Mouse (Mus musculus): ENCODE measurements at regions not wholly inside any gene's neighbourhood (a gene's known extent, or its start where the extent isn't known, plus 50 kb on each side); places are given as distances from the start of the nearest gene placed in this dataset.
A peak's percentile ranks its signal among the peaks of the same experiment; 100 is the strongest.

GRCm38 (mm10) chr2:75306821-75307220 lies 352.2 kb upstream of the Hnrnpa3 start:
- H3K36me3 ChIP-seq, result no peaks in the 10 kb centered on the region
- no peak for ATAC-seq (ENCODE audit: low FRiP score)
- no peaks in the 10 kb centered on the region for H3K9me3 ChIP-seq (replicated peaks)
- H3K4me3 ChIP-seq (replicated peaks), result no peak overlapping the region
- no peaks in the 10 kb centered on the region for H3K4me1 ChIP-seq
- H3K9ac ChIP-seq (replicated peaks), result no peak overlapping the region
- H3K27me3 ChIP-seq (replicated peaks), result no peaks in the 10 kb centered on the region
- 74% methylated on average over 3 of the region's 3 CpGs for WGBS
- no peak overlapping the region for H3K4me2 ChIP-seq
- no peak overlapping the region for H3K27ac ChIP-seq (replicated peaks)

- WGBS, result 37% methylated on average over 4 of the region's 4 CpGs
- Histone ChIP-seq H3K4me1 (peaks cover 11% of the 10 kb centered on the region), H3K36me3 (no peaks in the 10 kb centered on the region), H3K9ac (replicated peaks) (no peak overlapping the region), H3K9me3 (replicated peaks) (no peaks in the 10 kb centered on the region), H3K27ac (replicated peaks) (no peak overlapping the region), H3K4me2 (no peak overlapping the region), H3K4me3 (replicated peaks) (no peak overlapping the region), H3K27me3 (replicated peaks) (no peaks in the 10 kb centered on the region)
- ATAC-seq (ENCODE audit: low FRiP score), result no peak
These were observed 347.9 kb upstream of the Hnrnpa3 start for GRCm38 (mm10) chr2:75311191-75311590.

- H3K27me3 ChIP-seq (replicated peaks), result no peaks in the 10 kb centered on the region
- peaks cover 18% of the 10 kb centered on the region for H3K4me1 ChIP-seq
- H3K27ac ChIP-seq (replicated peaks), result no peak overlapping the region
- 0 out of 2 replicates have a peak overlapping the region, but pooled peaks have one; percentile 19 for H3K4me2 ChIP-seq
- no peak overlapping the region for H3K9ac ChIP-seq (replicated peaks)
- no peak for ATAC-seq (ENCODE audit: low FRiP score)
- WGBS, result 13% methylated on average over 7 of the region's 7 CpGs
- H3K36me3 ChIP-seq, result no peaks in the 10 kb centered on the region
- no peak overlapping the region for H3K4me3 ChIP-seq (replicated peaks)
- H3K9me3 ChIP-seq (replicated peaks), result no peaks in the 10 kb centered on the region
These were observed 346.8 kb upstream of the Hnrnpa3 start for GRCm38 (mm10) chr2:75312246-75312645.

DNA sequence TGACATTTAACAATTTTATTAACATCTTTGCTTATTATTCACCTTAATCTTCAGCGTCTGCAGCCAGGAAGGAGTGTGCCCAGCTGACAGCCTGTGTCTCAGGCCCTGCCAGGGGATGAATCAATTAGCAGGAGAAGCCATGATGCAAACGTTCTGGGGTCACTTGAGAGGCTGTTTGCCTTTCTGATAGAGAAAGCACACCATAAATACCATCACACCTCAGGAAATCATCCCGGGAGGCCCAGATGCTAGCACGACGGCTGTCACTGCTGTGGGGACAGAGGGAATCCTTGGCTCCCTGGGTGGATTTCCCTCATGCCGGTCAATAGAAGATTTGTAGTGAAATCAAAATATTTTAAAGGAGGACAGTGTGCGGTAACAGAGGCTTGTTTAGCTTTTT lies 343.7 kb upstream of the Hnrnpa3 start:
- Histone ChIP-seq H3K9me3 (replicated peaks) (no peaks in the 10 kb centered on the region), H3K4me3 (replicated peaks) (no peak overlapping the region), H3K27me3 (replicated peaks) (no peaks in the 10 kb centered on the region), H3K4me1 (peaks cover 18% of the 10 kb centered on the region), H3K4me2 (no peak overlapping the region), H3K9ac (replicated peaks) (no peak overlapping the region), H3K27ac (replicated peaks) (no peak overlapping the region), H3K36me3 (no peaks in the 10 kb centered on the region)
- WGBS, result 23% methylated on average over 7 of the region's 7 CpGs
- ATAC-seq (ENCODE audit: low FRiP score), result no peak

GRCm38 (mm10) chr2:75318190-75318589 lies 340.9 kb upstream of the Hnrnpa3 start:
- H3K27ac ChIP-seq (replicated peaks), result no peak overlapping the region
- no peaks in the 10 kb centered on the region for H3K9me3 ChIP-seq (replicated peaks)
- H3K36me3 ChIP-seq, result no peaks in the 10 kb centered on the region
- H3K4me2 ChIP-seq, result no peak overlapping the region
- H3K4me3 ChIP-seq (replicated peaks), result no peak overlapping the region
- H3K9ac ChIP-seq (replicated peaks), result no peak overlapping the region
- WGBS, result 56% methylated on average over 5 of the region's 5 CpGs
- no peaks in the 10 kb centered on the region for H3K27me3 ChIP-seq (replicated peaks)
- ATAC-seq (ENCODE audit: low FRiP score), result no peak
- H3K4me1 ChIP-seq, result peaks cover 18% of the 10 kb centered on the region

DNA sequence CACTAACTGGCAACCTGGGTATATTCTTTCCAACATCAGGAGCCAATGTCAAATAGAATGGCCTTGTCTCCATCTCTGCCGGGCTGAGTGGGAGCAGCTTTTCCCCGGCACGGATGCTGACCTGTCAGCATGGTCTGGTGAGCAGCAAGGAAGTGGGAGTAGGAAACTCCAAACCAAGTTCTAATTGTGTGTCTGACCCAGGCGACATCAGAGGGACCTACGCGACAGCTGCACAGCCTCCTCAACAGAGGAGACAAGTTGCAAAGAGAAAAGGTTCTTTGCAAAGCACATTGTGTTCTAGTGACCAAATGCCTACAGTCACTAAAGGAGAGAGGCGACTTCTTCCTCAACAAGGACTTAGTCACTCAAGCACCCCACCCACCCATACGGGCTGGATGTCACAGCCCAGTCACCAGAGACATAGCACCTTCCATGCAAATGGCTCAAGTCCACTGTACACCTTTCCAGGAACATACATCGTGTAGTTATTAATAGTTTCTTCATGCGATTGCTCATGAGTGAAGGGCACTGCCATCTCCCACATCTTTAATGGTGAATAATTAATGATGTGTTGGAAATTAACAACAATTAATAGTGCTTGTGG lies 334.8 kb upstream of the Hnrnpa3 start:
- ATAC-seq (ENCODE audit: low FRiP score), result no peak
- no peak overlapping the region for H3K9ac ChIP-seq (replicated peaks)
- H3K9me3 ChIP-seq (replicated peaks), result no peaks in the 10 kb centered on the region
- no peak overlapping the region for H3K4me2 ChIP-seq
- no peaks in the 10 kb centered on the region for H3K36me3 ChIP-seq
- no peak overlapping the region for H3K4me3 ChIP-seq (replicated peaks)
- no peaks in the 10 kb centered on the region for H3K4me1 ChIP-seq
- 86% methylated on average over 10 of the region's 10 CpGs for WGBS
- H3K27ac ChIP-seq (replicated peaks), result no peak overlapping the region
- H3K27me3 ChIP-seq (replicated peaks), result no peaks in the 10 kb centered on the region

GRCm38 (mm10) chr2:75329598-75329997 lies 329.5 kb upstream of the Hnrnpa3 start:
- Histone ChIP-seq H3K27me3 (replicated peaks) (no peaks in the 10 kb centered on the region), H3K9me3 (replicated peaks) (no peaks in the 10 kb centered on the region), H3K4me1 (no peaks in the 10 kb centered on the region), H3K4me2 (no peak overlapping the region), H3K27ac (replicated peaks) (no peak overlapping the region), H3K9ac (replicated peaks) (no peak overlapping the region), H3K4me3 (replicated peaks) (no peak overlapping the region), H3K36me3 (no peaks in the 10 kb centered on the region)
- ATAC-seq (ENCODE audit: low FRiP score), result no peak
- WGBS, result 84% methylated on average over 2 of the region's 2 CpGs

DNA sequence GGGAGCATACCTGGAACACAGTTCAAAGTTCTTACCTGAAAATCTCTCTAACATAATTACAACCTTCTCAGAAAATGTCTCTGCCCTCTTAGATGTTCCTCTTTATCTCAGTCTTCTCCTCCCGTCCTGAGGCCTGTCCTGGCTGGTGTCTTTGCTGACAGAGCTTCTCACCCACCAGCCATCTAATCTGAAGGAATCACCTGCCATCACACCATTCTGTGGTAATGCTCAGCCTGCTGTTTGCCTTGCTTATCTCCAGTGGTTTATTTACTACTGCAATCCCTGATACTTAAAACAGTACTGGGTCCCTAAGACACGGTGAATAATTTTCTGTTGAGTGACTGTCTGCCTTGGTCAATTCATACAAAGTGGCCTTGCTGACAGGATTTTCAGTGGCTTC lies 317.8 kb upstream of the Hnrnpa3 start:
- H3K4me1 ChIP-seq, result no peaks in the 10 kb centered on the region
- H3K4me2 ChIP-seq, result no peak overlapping the region
- no peaks in the 10 kb centered on the region for H3K27me3 ChIP-seq (replicated peaks)
- H3K9ac ChIP-seq (replicated peaks), result no peak overlapping the region
- no peak for ATAC-seq (ENCODE audit: low FRiP score)
- H3K9me3 ChIP-seq (replicated peaks), result no peaks in the 10 kb centered on the region
- H3K36me3 ChIP-seq, result no peaks in the 10 kb centered on the region
- H3K27ac ChIP-seq (replicated peaks), result no peak overlapping the region
- H3K4me3 ChIP-seq (replicated peaks), result no peak overlapping the region
- WGBS, result 83% methylated on average over 2 of the region's 2 CpGs

- no peaks in the 10 kb centered on the region for H3K4me1 ChIP-seq
- H3K4me3 ChIP-seq (replicated peaks), result no peak overlapping the region
- no peaks in the 10 kb centered on the region for H3K9me3 ChIP-seq (replicated peaks)
- no peak for ATAC-seq (ENCODE audit: low FRiP score)
- H3K36me3 ChIP-seq, result no peaks in the 10 kb centered on the region
- H3K4me2 ChIP-seq, result no peak overlapping the region
- no peak overlapping the region for H3K27ac ChIP-seq (replicated peaks)
- WGBS, result 83% methylated on average over 6 of the region's 6 CpGs
- no peak overlapping the region for H3K9ac ChIP-seq (replicated peaks)
- no peaks in the 10 kb centered on the region for H3K27me3 ChIP-seq (replicated peaks)
These were observed 317.3 kb upstream of the Hnrnpa3 start for GRCm38 (mm10) chr2:75341726-75342280.

DNA sequence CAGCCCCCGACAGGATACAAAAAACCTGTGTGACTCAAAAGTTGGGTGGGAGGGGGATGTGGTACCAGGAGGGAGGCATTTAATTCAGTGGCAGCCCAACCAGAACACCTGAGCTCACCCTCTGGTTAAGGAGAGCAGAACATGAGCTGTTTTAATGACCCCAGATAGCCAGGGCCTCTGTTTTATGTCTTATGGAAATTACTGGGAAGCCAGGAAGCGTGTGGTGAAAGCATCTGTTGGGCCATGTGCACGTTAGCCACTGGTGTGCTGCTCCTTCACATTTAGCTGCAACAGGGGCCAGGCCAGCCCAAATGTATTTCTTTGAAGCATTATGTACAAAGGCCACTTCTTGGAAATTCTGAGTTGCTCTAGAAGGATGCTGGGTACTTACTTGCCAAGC lies 308.2 kb upstream of the Hnrnpa3 start:
- ATAC-seq (ENCODE audit: low FRiP score), result no peak

DNA sequence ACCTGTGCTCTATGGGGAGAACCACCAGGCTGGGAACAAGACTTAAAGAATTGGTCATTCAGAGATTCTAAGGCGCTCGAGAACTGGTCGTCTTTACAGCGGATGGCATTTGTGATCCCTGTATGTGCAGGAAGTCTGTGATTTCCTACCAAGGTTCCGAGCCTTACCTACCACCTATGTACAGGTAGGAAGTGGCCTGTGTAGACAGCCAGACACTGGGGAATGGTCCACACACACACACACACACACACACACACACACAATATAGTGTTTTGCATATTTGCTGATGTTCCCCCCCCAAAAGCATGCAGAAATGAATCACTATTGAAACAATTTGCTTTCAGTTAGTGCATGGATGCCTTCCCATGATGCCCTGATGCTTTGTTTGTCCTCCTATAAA lies 307.1 kb upstream of the Hnrnpa3 start:
- Histone ChIP-seq H3K4me1 (peaks cover 22% of the 10 kb centered on the region), H3K9me3 (replicated peaks) (no peaks in the 10 kb centered on the region), H3K27ac (replicated peaks) (no peak overlapping the region), H3K4me3 (replicated peaks) (no peak overlapping the region), H3K36me3 (no peaks in the 10 kb centered on the region), H3K4me2 (no peak overlapping the region), H3K9ac (replicated peaks) (no peak overlapping the region), H3K27me3 (replicated peaks) (no peaks in the 10 kb centered on the region)
- no peak for ATAC-seq (ENCODE audit: low FRiP score)
- 91% methylated on average over 5 of the region's 5 CpGs for WGBS

More for the DNA sequence above, 308.2 kb upstream of the Hnrnpa3 start:
- no peaks in the 10 kb centered on the region for H3K27me3 ChIP-seq (replicated peaks)
- H3K9ac ChIP-seq (replicated peaks), result no peak overlapping the region
- no peaks in the 10 kb centered on the region for H3K9me3 ChIP-seq (replicated peaks)
- peaks cover 22% of the 10 kb centered on the region for H3K4me1 ChIP-seq
- WGBS, result 75% methylated on average over 3 of the region's 3 CpGs
- no peak overlapping the region for H3K4me2 ChIP-seq
- no peak overlapping the region for H3K27ac ChIP-seq (replicated peaks)
- H3K36me3 ChIP-seq, result no peaks in the 10 kb centered on the region
- no peak overlapping the region for H3K4me3 ChIP-seq (replicated peaks)

DNA sequence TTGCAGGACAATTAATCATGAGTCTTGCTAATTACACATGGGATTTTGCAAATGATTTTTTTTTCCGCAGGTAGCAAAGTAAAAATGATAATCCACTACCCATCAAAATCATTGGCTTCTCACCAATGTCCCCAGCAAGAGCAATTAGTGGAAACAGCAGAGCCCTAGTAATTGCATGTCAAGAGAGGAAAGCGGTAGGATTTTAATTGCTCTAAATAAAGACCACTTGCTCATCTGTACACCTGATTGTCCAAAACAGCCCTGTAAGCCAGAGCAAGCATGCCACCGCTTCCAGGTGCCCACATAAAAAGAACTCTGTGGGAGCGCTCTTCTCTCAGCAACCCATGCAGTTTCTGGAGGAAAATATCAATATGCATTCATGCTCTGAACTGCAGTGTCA lies 306.5 kb upstream of the Hnrnpa3 start:
- 29% methylated on average over 4 of the region's 4 CpGs for WGBS
- no peak for ATAC-seq (ENCODE audit: low FRiP score)

More for the DNA sequence above, 306.5 kb upstream of the Hnrnpa3 start:
- H3K4me2 ChIP-seq, result no peak overlapping the region
- no peak overlapping the region for H3K27ac ChIP-seq (replicated peaks)
- H3K4me1 ChIP-seq, result peaks cover 22% of the 10 kb centered on the region
- no peak overlapping the region for H3K9ac ChIP-seq (replicated peaks)
- H3K4me3 ChIP-seq (replicated peaks), result no peak overlapping the region
- no peaks in the 10 kb centered on the region for H3K9me3 ChIP-seq (replicated peaks)
- no peaks in the 10 kb centered on the region for H3K27me3 ChIP-seq (replicated peaks)
- H3K36me3 ChIP-seq, result no peaks in the 10 kb centered on the region

Data from neural tube, embryonic 15.5 days (tissue).